Mouse (Mus musculus) right cerebral cortex, adult 18-20 months (tissue): ENCODE data around the gene Prr5.
A peak's percentile ranks its signal among the peaks of the same experiment; 100 is the strongest.

Experiments used
- DNase-seq: peaks from one replicate; pipeline ENCODE4 v3.0.0; 2022; ENCODE audit warnings: mixed read lengths

Gene Prr5

DNA sequence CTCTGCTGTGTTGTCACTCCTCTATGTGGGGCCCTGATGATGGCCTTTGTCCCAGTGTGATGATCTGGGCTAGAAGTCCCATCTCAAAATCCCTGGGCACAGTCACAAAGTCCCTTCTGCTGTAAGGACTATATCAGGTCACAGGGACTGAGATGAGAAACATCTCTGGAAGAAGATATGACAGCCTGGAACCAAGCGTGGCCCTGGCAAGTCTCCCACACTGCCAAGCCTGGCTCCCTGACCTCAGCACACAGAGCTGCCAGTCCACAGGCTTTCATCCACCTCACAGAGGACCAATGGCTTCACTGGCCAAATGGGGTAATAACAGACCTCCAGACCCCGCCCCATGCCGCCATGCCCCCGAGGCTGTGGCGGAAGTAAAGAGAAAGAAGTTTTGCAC is 10.8 kb upstream of the Prr5 start:
- DNase-seq, result no peak

- no peak for DNase-seq
Measured at GRCm38 (mm10) chr15:84659856-84660255, 9.6 kb upstream of the Prr5 start.

- no peak for DNase-seq
Measured at GRCm38 (mm10) chr15:84661274-84661673, 8.1 kb upstream of the Prr5 start.

DNA sequence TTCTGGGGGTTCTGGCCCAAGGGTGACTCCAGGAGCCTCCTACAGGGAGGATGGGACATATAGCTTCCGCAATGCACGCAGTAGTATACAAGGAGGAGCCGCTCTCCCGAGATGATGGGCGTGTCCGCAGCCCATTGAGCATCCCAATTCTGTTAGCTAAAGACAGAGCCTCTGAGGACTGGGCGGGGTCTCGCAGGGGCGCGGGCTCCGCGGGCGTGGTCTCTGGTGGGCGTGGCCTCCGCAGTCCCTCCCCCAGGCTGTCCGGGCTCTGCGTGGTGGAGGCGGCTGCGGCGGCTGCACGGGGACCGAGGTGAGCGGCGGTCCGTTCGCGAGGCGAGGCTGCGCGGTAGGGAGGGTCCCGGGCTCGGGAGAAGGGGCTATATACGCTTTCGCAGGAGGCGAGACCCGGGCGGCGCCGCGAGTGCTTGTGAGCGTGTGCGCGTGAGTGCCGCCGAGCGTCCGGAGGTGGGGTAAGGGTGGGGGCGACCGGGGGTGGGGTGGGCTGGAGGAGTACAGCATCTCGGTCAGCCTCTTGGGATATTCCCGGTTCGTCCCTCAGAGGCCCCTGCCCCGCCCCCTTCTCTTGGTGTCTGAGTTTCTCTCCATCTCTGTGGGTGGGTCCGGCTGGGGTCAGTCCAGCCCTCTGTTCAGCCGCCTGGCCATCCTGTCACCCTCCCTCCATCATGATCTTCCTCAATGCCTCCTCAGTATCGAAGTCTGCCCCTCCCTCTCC is 6.3 kb upstream of the Prr5 start:
- peak; percentile 62 for DNase-seq

GRCm38 (mm10) chr15:84663685-84664060 is 5.7 kb upstream of the Prr5 start:
- no peak for DNase-seq

DNA sequence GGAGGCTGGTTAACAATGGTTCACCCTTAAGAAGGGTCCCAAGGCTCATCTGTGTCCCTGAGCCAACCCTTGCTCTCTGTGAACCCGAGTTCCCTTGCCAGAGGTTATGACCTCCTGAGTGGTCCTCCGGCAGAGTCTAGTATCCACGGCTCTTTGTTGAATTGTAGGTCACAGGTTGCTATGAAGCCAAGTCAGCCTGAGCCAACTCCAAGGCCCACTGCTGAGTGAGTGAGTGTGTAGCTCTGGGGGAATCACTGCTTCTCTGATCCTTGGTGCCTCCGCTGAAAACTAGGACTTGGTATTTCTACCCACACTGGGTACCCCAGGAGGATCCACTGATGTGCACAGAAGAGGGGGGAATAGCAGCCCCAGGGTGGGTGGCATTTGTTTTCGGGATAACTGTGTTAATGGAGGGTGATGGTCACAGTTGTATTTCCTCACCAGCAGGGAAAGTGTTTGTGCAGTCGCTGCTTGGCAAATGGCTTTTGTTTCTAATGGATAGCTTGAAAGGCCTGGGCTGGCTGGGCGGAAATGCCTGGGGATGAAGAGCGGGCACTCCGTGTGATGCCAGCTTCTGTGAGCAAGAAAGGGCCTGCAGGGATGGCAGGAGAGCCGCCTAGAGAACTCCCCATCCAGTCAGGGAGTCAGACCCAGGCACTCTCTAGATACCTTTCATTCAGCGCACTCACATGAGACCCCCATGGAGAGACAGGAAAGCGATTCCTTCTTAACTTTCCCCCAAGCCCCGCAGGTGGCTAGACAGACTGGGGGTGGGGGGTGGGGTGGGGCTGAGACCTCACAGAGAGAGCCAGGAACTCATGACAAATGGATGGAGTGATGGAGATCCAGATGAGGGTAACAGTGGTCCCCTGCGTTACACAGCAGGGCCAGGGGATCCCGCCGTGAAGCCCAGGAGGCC is 4.6 kb upstream of the Prr5 start:
- DNase-seq, result no peak

DNA sequence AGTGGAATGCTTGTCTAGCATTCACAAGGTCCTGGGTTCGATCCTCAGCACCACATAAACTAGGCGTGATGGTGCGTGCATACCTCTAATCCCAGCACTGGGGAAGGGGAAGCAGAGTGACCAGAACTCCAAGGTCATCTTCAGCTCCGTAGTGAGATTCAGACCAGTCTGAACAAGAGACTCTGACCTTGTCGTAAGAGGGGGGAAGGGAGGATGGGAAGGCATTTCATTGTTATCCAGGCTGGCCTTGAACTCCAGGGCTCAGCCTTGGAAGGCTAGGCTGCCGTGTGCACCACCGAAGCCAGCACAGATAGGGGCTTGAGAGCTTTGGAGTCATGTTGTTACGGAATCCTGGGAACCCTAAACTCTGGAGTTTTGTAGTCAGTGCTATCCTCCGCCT is 3.8 kb upstream of the Prr5 start:
- DNase-seq, result no peak

DNA sequence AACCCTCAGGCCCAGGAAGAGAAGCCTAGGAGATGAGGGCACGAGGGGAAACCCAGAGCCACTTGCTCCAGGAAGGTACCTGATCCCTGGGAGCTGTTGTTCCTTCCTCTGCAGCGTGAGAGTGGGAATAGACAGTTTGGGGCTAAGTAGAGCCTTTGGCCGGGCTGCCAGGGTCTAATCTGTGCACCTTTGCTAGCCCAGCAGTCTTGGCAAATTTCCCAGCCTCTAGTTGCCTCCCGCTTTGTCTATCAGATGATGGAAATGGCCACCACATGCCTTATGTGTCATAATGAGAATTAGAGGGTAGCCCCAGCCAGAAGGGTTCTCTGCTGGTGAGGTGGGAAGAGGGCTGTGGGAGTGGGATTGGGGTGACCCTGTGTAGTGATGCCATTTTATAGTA is 3.4 kb upstream of the Prr5 start:
- DNase-seq, result no peak

DNA sequence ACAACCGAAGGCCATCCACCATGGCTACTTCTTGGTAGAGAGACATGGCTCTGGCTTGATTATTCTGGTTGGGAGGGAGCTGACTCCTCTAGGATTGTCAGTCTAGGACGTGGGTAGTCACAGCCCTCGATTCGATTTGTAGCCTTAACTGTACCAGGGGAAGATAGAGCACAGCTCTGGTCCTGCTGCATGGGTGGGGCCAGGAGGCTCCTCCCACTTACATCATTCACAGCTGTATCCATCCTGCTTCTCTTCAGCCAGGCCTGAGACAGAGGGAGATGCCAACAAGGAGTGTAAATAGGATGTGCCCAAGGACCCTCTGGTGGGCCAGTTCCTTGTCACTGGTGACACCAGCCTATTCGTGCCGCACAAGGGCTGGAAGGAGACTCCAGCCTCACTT is 1.8 kb upstream of the Prr5 start:
- DNase-seq, result no peak

GRCm38 (mm10) chr15:84669771-84670656 is 594 bp downstream of the Prr5 start:
- DNase-seq, result peak; percentile 43

GRCm38 (mm10) chr15:84670657-84671055 is 1.2 kb downstream of the Prr5 start:
- no peak for DNase-seq

DNA sequence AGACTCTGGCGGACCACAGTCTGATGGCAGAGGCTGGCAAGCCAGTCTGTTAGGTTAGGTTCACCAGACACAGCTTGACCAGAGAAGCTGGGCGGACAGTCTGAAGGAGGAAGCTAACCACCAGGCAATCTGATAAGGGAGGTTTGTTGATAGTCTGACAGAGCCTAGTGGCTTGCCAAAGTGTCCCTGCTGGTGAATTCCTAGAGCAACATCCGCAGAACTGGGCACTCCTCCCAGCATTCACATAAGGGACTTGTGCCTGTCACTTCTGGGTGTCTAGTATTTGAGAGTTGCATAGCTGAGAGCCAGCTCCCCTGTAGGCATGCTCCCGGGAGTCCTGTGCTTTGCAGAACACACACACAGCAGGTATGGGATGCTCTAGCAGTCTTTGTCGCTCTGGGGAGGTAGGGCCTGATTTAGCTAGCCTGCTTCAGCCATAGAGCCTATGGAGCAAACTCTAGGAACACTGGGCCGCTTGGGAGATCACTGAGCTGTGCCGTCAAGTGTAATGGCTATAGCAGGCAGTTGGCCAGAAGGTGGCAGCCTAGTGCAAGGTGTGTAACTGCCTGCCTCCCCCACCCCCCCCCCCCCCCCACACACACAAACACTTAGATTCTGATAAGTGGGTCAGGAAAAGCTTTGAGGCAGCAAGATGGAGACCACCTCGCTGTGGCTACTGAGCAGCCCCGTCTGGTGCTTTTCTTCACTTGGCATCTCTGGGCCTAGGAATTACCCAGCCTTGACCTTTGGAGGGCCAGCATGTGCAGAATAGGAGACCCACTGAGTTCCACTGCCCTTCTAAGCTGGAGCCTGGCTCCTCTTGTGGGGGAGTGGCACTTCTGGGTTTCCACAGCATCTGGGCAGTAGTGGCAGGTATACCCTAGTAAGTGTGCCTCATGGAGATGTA is 2.2 kb downstream of the Prr5 start:
- DNase-seq, result peak; percentile 52

GRCm38 (mm10) chr15:84672308-84672615 is 2.8 kb downstream of the Prr5 start:
- DNase-seq, result no peak

GRCm38 (mm10) chr15:84672616-84673015 is 3.2 kb downstream of the Prr5 start:
- DNase-seq, result no peak

DNA sequence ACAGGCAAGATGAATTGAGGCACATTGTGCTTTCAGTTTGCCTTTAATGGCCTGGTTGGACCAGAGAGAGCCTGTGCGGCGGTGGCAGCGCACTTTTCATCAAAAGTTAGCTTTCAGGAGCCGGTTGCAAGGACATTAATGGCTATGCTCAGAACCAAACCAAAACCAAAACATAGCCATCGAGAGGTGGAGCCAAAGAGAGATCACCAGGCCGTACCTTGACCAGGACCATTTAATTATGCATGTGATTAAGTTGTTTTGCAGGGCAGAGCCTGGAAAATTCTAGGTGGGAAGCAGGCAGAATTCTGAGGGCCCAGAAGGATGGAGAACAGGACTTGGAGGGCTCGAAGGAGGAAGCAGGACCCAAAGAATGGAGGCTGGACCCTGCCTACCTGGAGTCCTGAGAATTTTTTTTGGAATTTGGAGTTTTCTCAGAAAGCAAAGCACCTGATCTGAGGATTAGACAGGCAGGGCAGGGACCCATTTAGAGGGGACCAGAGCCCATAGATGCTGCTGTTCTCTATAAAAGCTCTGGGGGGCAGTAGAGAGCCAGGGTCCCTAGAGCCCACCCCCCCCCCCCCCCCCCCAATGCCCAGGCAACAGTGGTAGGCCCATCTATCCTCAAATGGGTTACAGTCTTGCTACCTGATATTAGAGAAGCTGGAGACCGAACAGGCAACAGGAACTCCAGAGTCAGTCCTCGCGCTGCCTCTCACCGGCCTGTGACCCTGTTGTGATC is 5.1 kb downstream of the Prr5 start:
- DNase-seq, result no peak

DNA sequence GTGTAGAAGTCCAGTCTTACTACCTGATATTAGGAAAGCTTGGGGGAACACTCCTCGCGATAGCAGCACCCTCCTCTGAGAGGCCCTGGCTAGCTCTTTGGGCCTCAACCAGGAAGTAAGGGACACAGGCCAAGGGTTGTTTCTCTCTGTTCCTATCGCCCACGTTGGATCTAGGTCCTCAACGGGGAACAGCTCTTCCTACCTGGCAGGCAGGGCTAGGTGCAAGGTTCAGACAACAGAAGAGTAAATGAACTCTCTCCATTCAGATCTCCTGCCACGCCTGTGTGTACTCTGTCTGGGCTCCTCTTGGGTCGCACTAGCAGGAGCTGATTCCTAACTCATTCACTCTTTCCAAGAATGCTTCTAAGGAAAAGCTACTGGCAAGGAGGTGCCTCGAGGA is 5.9 kb downstream of the Prr5 start:
- DNase-seq, result no peak

DNA sequence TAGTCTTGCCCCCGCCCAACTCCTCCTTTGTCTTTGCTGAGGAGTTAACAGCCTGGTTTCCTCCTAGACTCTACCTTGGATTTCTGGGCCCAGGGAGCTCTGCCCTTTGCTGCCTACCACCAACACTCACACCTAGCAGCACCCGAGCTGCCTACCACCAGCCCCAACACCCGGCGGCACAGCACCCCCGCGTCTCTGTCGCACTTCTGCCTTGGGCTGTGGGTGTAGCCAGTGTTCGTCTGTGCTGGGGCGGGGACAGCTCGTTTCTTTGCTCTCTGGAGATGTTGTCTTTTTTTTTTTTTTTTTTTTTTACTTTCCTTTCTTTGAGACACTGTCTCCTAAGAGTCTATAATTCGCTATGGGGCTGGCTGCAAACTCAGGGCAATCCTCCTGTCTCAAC is 8.5 kb downstream of the Prr5 start:
- peak; percentile 73 for DNase-seq

DNA sequence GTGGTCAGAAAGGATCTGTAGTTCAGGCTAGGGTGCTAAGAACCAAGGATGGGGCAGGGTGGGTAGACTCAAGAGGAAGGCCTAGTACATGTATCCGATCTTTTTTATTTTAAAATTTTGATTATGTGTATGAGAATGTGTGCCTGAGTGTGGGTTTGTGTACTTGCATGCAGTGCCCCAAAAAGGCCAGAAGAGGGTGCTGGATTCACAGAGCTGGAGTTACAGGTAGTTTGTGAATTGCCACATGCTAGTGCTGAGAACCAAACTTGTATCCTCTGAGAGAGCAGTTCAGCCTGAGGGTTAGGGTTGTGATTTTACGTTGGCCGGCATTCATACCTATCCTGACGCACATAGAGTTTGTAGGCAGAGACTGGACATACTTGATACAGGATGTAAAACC is 9.7 kb downstream of the Prr5 start:
- DNase-seq, result no peak

- no peak for DNase-seq
Measured at GRCm38 (mm10) chr15:84679794-84680193, 10.4 kb downstream of the Prr5 start.

DNA sequence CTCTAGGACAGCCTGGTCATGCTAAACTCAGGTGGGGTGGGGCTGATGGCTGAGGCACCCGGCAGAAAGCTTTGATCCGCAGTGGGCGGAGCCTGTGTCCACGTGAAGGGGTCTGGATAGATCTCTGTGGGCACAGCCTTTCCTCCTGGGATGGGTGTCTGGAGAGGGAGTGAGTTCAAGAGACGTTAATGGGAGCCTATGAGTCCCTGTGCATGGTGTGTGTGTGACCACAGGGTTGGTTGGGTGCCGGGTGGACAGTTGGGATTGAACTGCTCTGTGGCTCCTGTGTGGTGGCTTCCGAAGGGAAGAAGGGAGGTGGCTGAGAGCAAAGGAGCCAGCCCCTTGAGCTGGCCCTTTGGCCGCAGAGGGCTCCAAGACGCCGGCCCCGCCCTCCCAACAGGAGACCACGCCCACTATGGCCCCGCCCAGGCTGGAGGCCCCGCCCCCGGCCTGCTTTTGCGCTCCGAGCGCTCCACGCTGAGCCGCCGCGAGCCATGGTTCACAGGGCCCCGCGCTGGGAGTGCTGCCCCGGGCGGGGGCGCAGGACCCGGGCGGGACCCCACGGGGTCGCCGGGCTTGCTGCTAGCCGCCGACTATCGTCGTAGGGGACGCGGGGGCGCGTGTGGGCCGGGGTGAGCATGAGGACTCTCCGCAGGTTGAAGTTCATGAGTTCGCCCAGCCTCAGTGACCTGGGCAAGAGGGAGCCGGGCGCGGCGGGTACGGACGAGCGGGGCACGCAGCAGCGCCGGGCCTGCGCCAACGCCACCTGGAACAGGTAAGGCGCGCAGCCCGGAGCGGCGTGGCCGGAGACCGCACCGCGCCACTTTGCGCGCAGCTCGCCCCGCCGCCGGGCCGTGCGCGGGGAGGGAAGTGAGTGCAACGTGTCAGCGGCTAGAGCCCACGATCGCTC is 11.4 kb downstream of the Prr5 start:
- peak; percentile 39 for DNase-seq
